Mouse (Mus musculus) liver, embryonic 14.5 days (tissue): ENCODE measurements around the gene Gpsm3. TPM values are rescaled to one million over a fixed set of nuclear protein-coding genes. Genes with fewer than 3 reads are reported as not detected.

Source experiments
- ATAC-seq: fragments of 200-750 bp; cut with Nextera tagmentation; 2 replicates; pipeline ENCODE4 v1.8.0; 2017; ENCODE audit warnings: moderate number of reproducible peaks, mild to moderate bottlenecking, moderate library complexity; ENCODE audit not compliant: insufficient read depth
- DNase-seq, 3 experiments: peaks; one replicate each; pipeline ENCODE4 v3.0.0-alpha.2; 2012 to 2013; ENCODE audit warnings: low read depth in 3 of 3, low spot score in 3 of 3
- H3K27ac ChIP-seq: fragments of 300-500 bp; sonication (generic); 2 replicates; pipeline ENCODE4 v1.5.1; 2014; ENCODE audit warnings: moderate library complexity, mild to moderate bottlenecking, control low read depth, inconsistent platforms
- H3K27me3 ChIP-seq: fragments of 300-500 bp; sonication (generic); 2 replicates; pipeline ENCODE4 v1.6.1; 2014; ENCODE audit warnings: mild to moderate bottlenecking, low read length, moderate library complexity; ENCODE audit not compliant: control insufficient read depth, insufficient read depth
- H3K36me3 ChIP-seq: fragments of 300-500 bp; sonication (generic); replicated peaks from 2 replicates; pipeline ENCODE4 v1.6.1; 2014; ENCODE audit warnings: low read depth; ENCODE audit not compliant: control insufficient read depth, insufficient read depth
- H3K4me1 ChIP-seq, 2 experiments: fragments of 200-500 bp in 1 of 2; fragments of 300-500 bp in 1 of 2; sonication (generic) in 1 of 2; replicated peaks; 2 replicates each; pipeline ENCODE4 v1.6.1; 2012 to 2014; ENCODE audit warnings: antibody characterized with exemption in 1 of 2, inconsistent platforms in 1 of 2, low read length in 1 of 2; ENCODE audit not compliant: control insufficient read depth in 2 of 2, insufficient read depth in 2 of 2
- H3K4me2 ChIP-seq: fragments of 300-500 bp; sonication (generic); 2 replicates; pipeline ENCODE4 v1.6.1; 2014; ENCODE audit warnings: low read depth, mild to moderate bottlenecking, control low read depth, moderate library complexity
- H3K4me3 ChIP-seq, 2 experiments: fragments of 200-500 bp in 1 of 2; fragments of 300-500 bp in 1 of 2; sonication (generic) in 1 of 2; 2 replicates each; pipeline ENCODE4 v1.5.1; 2012 to 2014; ENCODE audit warnings: low read depth in 2 of 2, low read length in 2 of 2, mild to moderate bottlenecking in 2 of 2, control low read depth in 1 of 2, inconsistent platforms in 1 of 2, moderate library complexity in 1 of 2; ENCODE audit not compliant: insufficient read depth in 1 of 2
- H3K9ac ChIP-seq: fragments of 300-500 bp; sonication (generic); replicated peaks from 2 replicates; pipeline ENCODE4 v1.6.1; 2014; ENCODE audit warnings: mild to moderate bottlenecking, control low read depth, moderate library complexity
- H3K9me3 ChIP-seq: fragments of 300-500 bp; sonication (generic); 2 replicates; pipeline ENCODE4 v1.6.1; 2016; ENCODE audit warnings: low read length, mixed read lengths; ENCODE audit not compliant: control insufficient read depth
- CTCF ChIP-seq: IDR thresholded peaks from 2 replicates; pipeline ENCODE4 v1.5.1; 2016; ENCODE audit warnings: antibody characterized with exemption, low read depth, control low read depth
- EP300 ChIP-seq: IDR thresholded peaks from 2 replicates; pipeline ENCODE4 v1.6.1; 2016; ENCODE audit warnings: antibody characterized with exemption, low read depth
- WGBS: fragments of 180-500 bp; shearing (Covaris S2); extraction: QIAGEN DNeasy Blood & Tissue Kit; methylation state at CpG from one replicate; pipeline ENCODE4 v1.1.7; 2014; ENCODE audit not compliant: insufficient replicate concordance; 5-methylcytosine and 5-hydroxymethylcytosine counted together
- polyA plus RNA-seq, 2 experiments: library from polyadenylated mRNA; depleted of rRNA in 1 of 2; stranded (reverse) in 1 of 2; unstranded in 1 of 2; fragments of >200 nt; fragmentation: Nextera tagmentation in 1 of 2; extraction: Ambion mirVana in 1 of 2; gene quantifications; 2 replicates each; pipeline versions ENCODE4 v1.2.1 to v1.2.3; 2012 to 2014

The Gpsm3 gene
- polyA plus RNA-seq, 2 experiments, result 4.2 to 9.8 TPM

- WGBS, result 76% methylated on average over 8 of the region's 8 CpGs
- Histone ChIP-seq H3K4me1 (peaks cover 6 to 12% of the 10 kb centered on the region in 2 experiments), H3K27me3 (no peaks in the 10 kb centered on the region), H3K27ac (no peak overlapping the region), H3K36me3 (peaks cover 7% of the 10 kb centered on the region), H3K9ac (no peak overlapping the region), H3K4me3 (no peak overlapping the region), H3K9me3 (no peaks in the 10 kb centered on the region), H3K4me2 (no peak overlapping the region)
- DNase-seq, result no peak
- TF ChIP-seq CTCF, result no peak
- no peak for ATAC-seq
Observed at GRCm38 (mm10) chr17:34596098-34596497, 6.5 kb downstream of the Gpsm3 start.

- Histone ChIP-seq H3K27ac (no peak within 1 kb of the TSS), H3K36me3 (peaks cover 12% of the 10 kb centered on the region), H3K4me2 (no peak within 1 kb of the TSS), H3K9ac (no peak within 1 kb of the TSS), H3K9me3 (no peaks in the 10 kb centered on the region), H3K27me3 (no peaks in the 10 kb centered on the region), H3K4me3 (no peak within 1 kb of the TSS), H3K4me1 (peaks cover 0 to 11% of the 10 kb centered on the region in 2 experiments; a peak in 1 of 4 replicates)
- TF ChIP-seq CTCF (no peak), EP300 (no peak)
- no peak for DNase-seq
- WGBS, result 21% methylated on average over 6 of the region's 6 CpGs
- no peak for ATAC-seq
Observed at GRCm38 (mm10) chr17:34597566-34598095, 8.0 kb downstream of the Gpsm3 start, which contains the start of gene Ager. Gene Ager (plus strand): TSS chr17:34597862.

GRCm38 (mm10) chr17:34599891-34600290 lies 10.3 kb downstream of the Gpsm3 start:
- Histone ChIP-seq H3K4me2 (no peak overlapping the region), H3K9ac (no peak overlapping the region), H3K4me3 (no peak overlapping the region), H3K36me3 (peaks cover 12% of the 10 kb centered on the region), H3K27ac (no peak overlapping the region), H3K4me1 (peaks cover 4 to 17% of the 10 kb centered on the region in 2 experiments), H3K9me3 (no peaks in the 10 kb centered on the region), H3K27me3 (no peaks in the 10 kb centered on the region)
- DNase-seq (no peak), ATAC-seq (no peak)
- TF ChIP-seq EP300 (no peak), CTCF (no peak)
- 76% methylated on average over 9 of the region's 9 CpGs for WGBS

DNA sequence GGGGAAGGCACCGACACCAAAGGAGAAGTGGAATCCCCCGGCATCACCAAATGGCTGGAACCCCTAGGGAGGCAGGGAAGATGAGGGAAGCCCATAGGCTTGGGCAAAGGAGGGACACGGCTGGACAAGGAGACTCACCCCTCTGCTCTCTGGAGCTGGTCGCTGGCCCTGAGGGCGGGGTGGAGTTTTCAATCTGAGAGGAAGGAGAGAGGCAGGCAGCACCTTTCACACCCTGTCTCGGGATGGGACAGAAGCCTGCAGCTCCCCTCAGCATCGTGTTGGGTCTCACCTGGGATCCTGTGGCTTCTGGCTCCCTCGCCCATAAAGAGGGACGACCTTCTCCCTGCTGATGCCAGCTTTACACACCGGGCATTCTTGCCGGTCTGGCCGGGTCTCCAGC lies 12.2 kb downstream of the Gpsm3 start:
- ATAC-seq, result no peak
- no peak overlapping the region for H3K27ac ChIP-seq
- no peak for DNase-seq
- H3K36me3 ChIP-seq, result peaks cover 12% of the 10 kb centered on the region
- no peak overlapping the region; a peak in 1 of 4 replicates for H3K4me3 ChIP-seq
- peaks cover 12 to 25% of the 10 kb centered on the region in 2 experiments for H3K4me1 ChIP-seq
- 85% methylated on average over 12 of the region's 12 CpGs for whole genome bisulfite sequencing
- no peaks in the 10 kb centered on the region for H3K27me3 ChIP-seq
- H3K9ac ChIP-seq, result no peak overlapping the region
- peak overlapping the region; percentile 95 for H3K4me2 ChIP-seq
- H3K9me3 ChIP-seq, result no peaks in the 10 kb centered on the region
- TF ChIP-seq CTCF, result no peak
- no peak for TF ChIP-seq EP300

- peak; percentile 68 for TF ChIP-seq EP300
- no peak for TF ChIP-seq CTCF
- WGBS, result under 1% methylated on average over 29 of the region's 30 CpGs
Observed at GRCm38 (mm10) chr17:34603375-34604060, 13.9 kb downstream of the Gpsm3 start, which contains the start of gene Rnf5. Gene Rnf5 (minus strand): TSS chr17:34603690.

More at GRCm38 (mm10) chr17:34603375-34604060, 13.9 kb downstream of the Gpsm3 start, which contains the start of gene Rnf5:
- Histone ChIP-seq H3K9ac (peak within 1 kb of the TSS; percentile 93), H3K9me3 (no peaks in the 10 kb centered on the region), H3K4me3 (peak within 1 kb of the TSS; percentile 74 to 92), H3K4me2 (peak within 1 kb of the TSS; percentile 95), H3K27me3 (no peaks in the 10 kb centered on the region), H3K27ac (peak within 1 kb of the TSS; percentile 89), H3K4me1 (peaks cover 12 to 23% of the 10 kb centered on the region in 2 experiments), H3K36me3 (peaks cover 12% of the 10 kb centered on the region)
- DNase-seq, result peak; percentile 100
- ATAC-seq, result peak; percentile 88
